Mouse (Mus musculus): Measurements from ENCODE around the gene Catsperd. TPM values are rescaled to one million over a fixed set of nuclear protein-coding genes. Genes with fewer than 3 reads are reported as not detected.
A peak's percentile ranks its signal among the peaks of the same experiment; 100 is the strongest.

The Catsperd gene
- polyA plus RNA-seq, 1 experiment from 2014 or later, result 0.93 TPM

DNA sequence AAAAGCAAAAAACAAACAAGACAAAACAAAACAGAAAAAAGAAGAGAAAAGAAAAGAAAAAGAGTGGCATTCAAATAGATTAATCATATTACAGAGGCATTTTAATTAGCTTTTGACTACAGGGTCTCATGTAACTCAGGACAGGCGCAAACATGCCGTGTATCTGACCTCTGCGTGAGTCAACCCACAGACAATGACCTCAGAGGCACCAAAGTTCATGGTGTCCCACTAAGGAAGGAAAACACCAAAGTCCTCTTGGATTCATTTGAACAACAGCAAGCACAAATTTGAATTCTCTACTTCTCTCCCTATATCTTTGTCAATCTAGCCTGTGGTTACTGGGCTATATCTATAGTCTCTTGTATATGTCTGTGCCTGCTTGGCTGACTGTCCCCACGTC, 15.3 kb downstream of the Catsperd start:
- H3K4me3 ChIP-seq, result no peak overlapping the region
- H3K4me2 ChIP-seq (replicated peaks), result no peak overlapping the region
- 83% methylated on average over 4 of the region's 4 CpGs for WGBS
- no peak overlapping the region for H3K9ac ChIP-seq
- no peaks in the 10 kb centered on the region for H3K9me3 ChIP-seq
- ATAC-seq (ENCODE audit: low FRiP score, low read depth), result no peak
- no peak overlapping the region for H3K27ac ChIP-seq
- no peaks in the 10 kb centered on the region for H3K27me3 ChIP-seq (replicated peaks)
- H3K36me3 ChIP-seq, result no peaks in the 10 kb centered on the region
- no peaks in the 10 kb centered on the region for H3K4me1 ChIP-seq

DNA sequence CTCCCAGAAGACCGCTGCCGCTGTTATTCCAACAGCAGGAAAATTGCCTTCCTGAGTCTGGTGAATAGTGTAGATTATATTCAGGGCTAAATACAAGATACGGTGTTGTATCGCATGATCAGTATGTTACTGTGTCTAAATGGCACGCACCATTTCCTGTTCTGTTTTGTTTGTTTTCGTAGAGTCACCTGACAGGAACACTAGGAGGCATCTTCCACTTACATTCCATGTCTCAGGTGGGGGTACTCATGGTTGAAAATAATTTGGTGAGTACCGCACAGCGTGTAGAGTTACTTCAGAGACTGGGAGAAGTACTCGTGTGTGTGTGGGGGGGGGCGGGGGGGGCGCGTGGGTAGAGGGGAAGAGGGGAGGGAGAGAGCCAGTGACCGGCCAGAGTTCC, 19.6 kb downstream of the Catsperd start:
- no peak overlapping the region for H3K4me2 ChIP-seq (replicated peaks)
- no peak overlapping the region for H3K27ac ChIP-seq
- no peak overlapping the region for H3K4me3 ChIP-seq
- no peaks in the 10 kb centered on the region for H3K36me3 ChIP-seq
- 78% methylated on average over 10 of the region's 13 CpGs for WGBS
- H3K4me1 ChIP-seq, result no peaks in the 10 kb centered on the region
- no peak overlapping the region for H3K9ac ChIP-seq
- ATAC-seq (ENCODE audit: low FRiP score, low read depth), result no peak
- H3K9me3 ChIP-seq, result no peaks in the 10 kb centered on the region
- no peaks in the 10 kb centered on the region for H3K27me3 ChIP-seq (replicated peaks)

DNA sequence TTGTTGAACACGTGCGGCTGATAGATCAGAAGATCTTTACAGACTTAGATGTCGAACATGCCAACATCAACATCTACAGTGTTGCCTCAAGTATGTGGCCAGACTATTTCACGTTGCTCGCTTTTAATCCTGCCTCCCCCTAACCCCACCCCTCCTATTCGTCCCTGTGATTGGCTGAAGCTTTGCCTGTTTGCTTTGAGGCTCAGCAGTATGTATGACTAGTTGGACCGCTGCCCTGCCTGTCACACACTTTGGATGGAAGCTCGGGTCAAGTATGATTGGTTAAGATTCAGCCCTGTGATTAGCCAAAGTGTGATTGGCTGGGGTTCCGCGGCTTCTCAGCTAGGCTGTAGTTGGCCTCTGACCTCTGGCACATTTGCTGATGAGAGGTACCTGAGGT, 23.9 kb downstream of the Catsperd start:
- no peak overlapping the region for H3K4me3 ChIP-seq
- H3K9ac ChIP-seq, result no peak overlapping the region
- H3K27ac ChIP-seq, result no peak overlapping the region
- 32% methylated on average over 10 of the region's 10 CpGs for WGBS
- H3K27me3 ChIP-seq (replicated peaks), result no peaks in the 10 kb centered on the region
- no peak for ATAC-seq (ENCODE audit: low FRiP score, low read depth)
- no peak overlapping the region for H3K4me2 ChIP-seq (replicated peaks)
- no peaks in the 10 kb centered on the region for H3K4me1 ChIP-seq
- no peaks in the 10 kb centered on the region for H3K9me3 ChIP-seq
- H3K36me3 ChIP-seq, result no peaks in the 10 kb centered on the region

DNA sequence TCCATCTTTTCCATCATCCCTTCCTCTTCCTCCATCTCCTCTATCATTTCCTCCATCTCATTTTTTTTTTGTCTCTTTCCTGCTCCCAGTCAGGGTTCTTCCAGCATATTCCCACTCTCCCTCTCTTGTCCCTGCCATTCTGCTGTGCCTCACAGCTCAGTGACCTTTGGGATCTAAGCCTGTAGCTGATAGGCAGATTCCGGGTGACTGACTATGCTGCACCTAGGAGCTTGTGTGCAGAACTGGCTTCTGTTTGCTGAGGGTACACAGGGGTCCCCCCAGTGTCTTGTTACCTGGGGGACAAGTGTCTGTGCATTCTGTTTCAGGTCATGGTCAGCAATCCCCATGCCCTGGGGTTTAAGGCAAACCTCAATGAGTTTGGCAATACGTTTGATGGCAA, 26.8 kb downstream of the Catsperd start:
- H3K27ac ChIP-seq, result no peak overlapping the region
- H3K4me2 ChIP-seq (replicated peaks), result no peak overlapping the region
- H3K4me3 ChIP-seq, result no peak overlapping the region
- H3K9me3 ChIP-seq, result no peaks in the 10 kb centered on the region
- 85% methylated on average over 2 of the region's 2 CpGs for WGBS
- no peaks in the 10 kb centered on the region for H3K4me1 ChIP-seq
- no peaks in the 10 kb centered on the region for H3K36me3 ChIP-seq
- no peak for ATAC-seq (ENCODE audit: low FRiP score, low read depth)
- H3K27me3 ChIP-seq (replicated peaks), result no peaks in the 10 kb centered on the region
- no peak overlapping the region for H3K9ac ChIP-seq

DNA sequence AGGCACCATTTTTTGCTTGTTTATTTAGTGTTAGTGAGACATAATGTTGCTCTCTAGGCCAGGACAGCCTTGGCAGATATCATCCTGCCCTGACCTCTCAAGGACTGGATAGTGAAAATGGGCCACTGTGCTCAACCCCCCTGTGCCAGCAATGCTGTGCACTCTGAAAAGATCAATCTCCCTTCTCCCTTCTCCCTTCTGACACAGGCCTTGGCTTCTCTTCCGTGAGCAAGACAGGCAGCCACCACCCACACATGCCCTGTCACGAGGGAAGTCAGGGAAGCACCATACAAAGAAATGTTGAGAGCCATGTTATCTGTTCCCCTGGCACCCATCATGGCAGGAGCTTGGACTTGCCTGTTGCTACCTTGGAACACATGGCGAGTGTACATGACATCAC, 27.4 kb downstream of the Catsperd start:
- Histone ChIP-seq H3K9me3 (no peaks in the 10 kb centered on the region), H3K27me3 (replicated peaks) (no peaks in the 10 kb centered on the region), H3K4me3 (no peak overlapping the region), H3K4me2 (replicated peaks) (no peak overlapping the region), H3K36me3 (no peaks in the 10 kb centered on the region), H3K27ac (no peak overlapping the region), H3K4me1 (no peaks in the 10 kb centered on the region), H3K9ac (no peak overlapping the region)
- ATAC-seq (ENCODE audit: low FRiP score, low read depth), result no peak
- WGBS, result 83% methylated on average over 3 of the region's 3 CpGs

DNA sequence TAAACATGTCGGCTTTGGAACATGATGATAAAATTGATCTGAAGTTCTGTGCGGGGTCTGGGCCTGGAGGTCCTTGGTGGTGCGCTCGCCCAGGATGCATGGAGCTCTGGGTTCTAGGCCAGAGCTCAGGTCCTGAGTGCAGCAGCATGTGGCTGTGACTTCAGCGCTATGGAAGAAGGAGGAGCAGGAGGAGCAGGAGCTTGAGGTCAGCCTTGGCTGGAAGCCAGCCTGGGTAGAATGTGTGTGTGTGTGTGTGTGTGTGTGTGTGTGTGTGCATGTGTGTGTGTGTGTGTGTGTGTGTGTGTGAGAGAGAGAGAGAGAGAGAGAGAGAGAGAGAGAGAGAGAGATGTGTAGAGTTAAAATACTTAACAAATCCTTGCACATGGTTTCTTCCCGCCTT, 28.2 kb downstream of the Catsperd start:
- Histone ChIP-seq H3K4me2 (replicated peaks) (no peak overlapping the region), H3K4me3 (no peak overlapping the region), H3K27me3 (replicated peaks) (no peaks in the 10 kb centered on the region), H3K27ac (no peak overlapping the region), H3K9ac (no peak overlapping the region), H3K4me1 (no peaks in the 10 kb centered on the region), H3K36me3 (no peaks in the 10 kb centered on the region), H3K9me3 (no peaks in the 10 kb centered on the region)
- ATAC-seq (ENCODE audit: low FRiP score, low read depth), result no peak
- WGBS, result 87% methylated on average over 6 of the region's 6 CpGs

DNA sequence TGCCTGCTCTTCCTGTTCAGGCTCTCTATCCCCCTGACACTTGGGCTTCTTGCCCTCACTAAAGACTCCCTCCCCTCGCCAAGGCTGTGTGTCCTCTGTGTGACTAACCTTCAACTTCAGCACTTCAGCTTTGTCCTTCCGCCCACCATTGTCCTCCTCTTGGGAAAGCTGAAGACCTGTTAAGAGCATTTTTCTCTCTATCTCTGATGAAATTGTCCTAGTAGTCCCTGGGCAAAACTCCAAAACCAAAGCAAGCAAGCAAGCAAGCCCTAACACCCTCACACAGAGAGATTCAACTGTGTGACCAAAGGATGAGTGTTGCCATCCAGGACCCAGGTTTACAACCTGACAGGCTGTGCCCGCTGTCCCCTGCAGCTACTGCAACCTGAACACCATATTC, 35.7 kb downstream of the Catsperd start:
- no peak for ATAC-seq (ENCODE audit: low FRiP score, low read depth)
- H3K27ac ChIP-seq, result no peak overlapping the region
- no peak overlapping the region for H3K4me3 ChIP-seq
- peak overlapping the region; percentile 31 for H3K4me2 ChIP-seq (replicated peaks)
- 64% methylated on average over 3 of the region's 3 CpGs for WGBS
- H3K4me1 ChIP-seq, result peaks cover 4% of the 10 kb centered on the region; the same call in 1 of the 2 replicates
- no peaks in the 10 kb centered on the region for H3K9me3 ChIP-seq
- H3K27me3 ChIP-seq (replicated peaks), result peaks cover 8% of the 10 kb centered on the region; the same call in 1 of the 2 replicates
- no peaks in the 10 kb centered on the region for H3K36me3 ChIP-seq
- no peak overlapping the region for H3K9ac ChIP-seq

- ATAC-seq (ENCODE audit: low FRiP score, low read depth), result no peak
- WGBS, result 2% methylated on average over 10 of the region's 10 CpGs
- peaks cover 8% of the 10 kb centered on the region; the same call in 1 of the 2 replicates for H3K27me3 ChIP-seq (replicated peaks)
- no peaks in the 10 kb centered on the region for H3K9me3 ChIP-seq
- no peak overlapping the region for H3K4me3 ChIP-seq
- H3K36me3 ChIP-seq, result no peaks in the 10 kb centered on the region
- H3K27ac ChIP-seq, result no peak overlapping the region
- H3K9ac ChIP-seq, result no peak overlapping the region
- peak overlapping the region; percentile 31 for H3K4me2 ChIP-seq (replicated peaks)
- H3K4me1 ChIP-seq, result peaks cover 4% of the 10 kb centered on the region; the same call in 1 of the 2 replicates
These were observed 36.4 kb downstream of the Catsperd start for GRCm38 (mm10) chr17:56664333-56664732.

GRCm38 (mm10) chr17:56666384-56666783, 38.4 kb downstream of the Catsperd start:
- ATAC-seq (ENCODE audit: low FRiP score, low read depth), result no peak
- H3K4me1 ChIP-seq, result peaks cover 4% of the 10 kb centered on the region; the same call in 1 of the 2 replicates
- no peak overlapping the region for H3K4me2 ChIP-seq (replicated peaks)
- H3K9me3 ChIP-seq, result no peaks in the 10 kb centered on the region
- peaks cover 8% of the 10 kb centered on the region; the same call in 1 of the 2 replicates for H3K27me3 ChIP-seq (replicated peaks)
- H3K36me3 ChIP-seq, result no peaks in the 10 kb centered on the region
- H3K27ac ChIP-seq, result no peak overlapping the region
- no peak overlapping the region for H3K4me3 ChIP-seq
- H3K9ac ChIP-seq, result no peak overlapping the region
- 83% methylated on average over 4 of the region's 4 CpGs for WGBS

DNA sequence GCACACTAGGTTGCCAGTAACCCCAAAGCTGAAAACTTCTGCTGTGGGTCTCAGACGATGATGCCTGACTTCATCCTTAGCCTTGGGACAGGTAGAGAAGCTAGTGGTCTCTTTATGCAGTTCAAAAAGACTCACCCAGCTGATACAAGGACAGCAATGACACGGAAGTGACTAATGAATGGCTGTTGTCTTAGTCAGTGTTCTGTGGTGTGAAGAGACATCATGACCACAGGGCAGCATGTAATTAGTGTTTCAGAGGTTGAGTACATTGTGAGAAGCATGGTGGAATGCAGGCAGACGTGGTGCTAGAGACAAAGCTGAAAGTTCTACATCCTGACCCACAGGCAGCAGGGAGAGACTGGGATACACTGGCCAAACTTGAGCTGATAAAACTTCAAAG, 39.6 kb downstream of the Catsperd start:
- 77% methylated on average over 3 of the region's 3 CpGs for WGBS
- Histone ChIP-seq H3K27ac (no peak overlapping the region), H3K9me3 (no peaks in the 10 kb centered on the region), H3K4me1 (peaks cover 8% of the 10 kb centered on the region; the same call in 1 of the 2 replicates), H3K27me3 (replicated peaks) (peaks cover 8% of the 10 kb centered on the region; the same call in 1 of the 2 replicates), H3K36me3 (no peaks in the 10 kb centered on the region), H3K4me2 (replicated peaks) (no peak overlapping the region), H3K4me3 (no peak overlapping the region), H3K9ac (no peak overlapping the region)
- no peak for ATAC-seq (ENCODE audit: low FRiP score, low read depth)

- Histone ChIP-seq H3K4me1 (peaks cover 8% of the 10 kb centered on the region; the same call in 1 of the 2 replicates), H3K9me3 (no peaks in the 10 kb centered on the region), H3K4me3 (peak overlapping the region; percentile 33), H3K4me2 (replicated peaks) (peak overlapping the region; percentile 69), H3K9ac (peak overlapping the region; percentile 42; the same call in 1 of the 2 replicates), H3K27ac (no peak overlapping the region), H3K36me3 (no peaks in the 10 kb centered on the region), H3K27me3 (replicated peaks) (peaks cover 8% of the 10 kb centered on the region; the same call in 1 of the 2 replicates)
- WGBS, result 6% methylated on average over 31 of the region's 31 CpGs
- 0 out of 2 replicates have a peak, but pooled peaks have one; percentile 11 for ATAC-seq (ENCODE audit: low FRiP score, low read depth)
These were observed 40.6 kb downstream of the Catsperd start for GRCm38 (mm10) chr17:56668384-56669144.

DNA sequence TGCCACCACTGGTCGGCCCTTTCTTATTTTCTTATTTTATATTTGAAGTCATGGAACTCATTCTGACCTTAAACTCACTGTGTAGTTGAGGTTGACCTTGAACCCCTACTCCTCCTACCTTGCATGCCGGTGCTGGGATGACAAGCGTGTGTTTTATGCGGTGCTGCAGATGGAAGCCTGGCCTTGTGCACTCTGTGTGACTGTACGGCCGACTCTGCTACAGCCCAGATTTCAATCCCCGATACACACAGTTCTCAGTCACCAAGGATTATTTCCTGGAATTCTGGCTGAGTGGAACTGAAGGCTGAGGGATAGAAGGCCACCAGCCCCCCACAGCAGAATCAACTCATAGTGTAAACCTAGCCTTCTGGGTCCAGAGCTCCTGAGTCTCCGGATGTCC, 41.8 kb downstream of the Catsperd start:
- Histone ChIP-seq H3K9ac (no peak overlapping the region), H3K9me3 (no peaks in the 10 kb centered on the region), H3K4me3 (no peak overlapping the region), H3K36me3 (no peaks in the 10 kb centered on the region), H3K27me3 (replicated peaks) (peaks cover 8% of the 10 kb centered on the region; the same call in 1 of the 2 replicates), H3K4me1 (peaks cover 14% of the 10 kb centered on the region), H3K27ac (no peak overlapping the region), H3K4me2 (replicated peaks) (no peak overlapping the region)
- 85% methylated on average over 8 of the region's 8 CpGs for WGBS
- ATAC-seq (ENCODE audit: low FRiP score, low read depth), result no peak

Data from neural tube, embryonic 12.5 days (tissue).